Mouse (Mus musculus) cerebellum, adult 9-11 months (tissue): Measurements from ENCODE around the gene Dip2c.
A peak's percentile ranks its signal among the peaks of the same experiment; 100 is the strongest.

Experiments used
- DNase-seq: peaks from one replicate; pipeline ENCODE4 v3.0.0; 2022

The Dip2c gene

GRCm38 (mm10) chr13:9333187-9333586, 56.9 kb downstream of the Dip2c start:
- DNase-seq, result no peak

- no peak for DNase-seq
Observed at GRCm38 (mm10) chr13:9340293-9340692, 64.0 kb downstream of the Dip2c start.

- DNase-seq, result no peak
Observed at GRCm38 (mm10) chr13:9342696-9343095, 66.4 kb downstream of the Dip2c start.

DNA sequence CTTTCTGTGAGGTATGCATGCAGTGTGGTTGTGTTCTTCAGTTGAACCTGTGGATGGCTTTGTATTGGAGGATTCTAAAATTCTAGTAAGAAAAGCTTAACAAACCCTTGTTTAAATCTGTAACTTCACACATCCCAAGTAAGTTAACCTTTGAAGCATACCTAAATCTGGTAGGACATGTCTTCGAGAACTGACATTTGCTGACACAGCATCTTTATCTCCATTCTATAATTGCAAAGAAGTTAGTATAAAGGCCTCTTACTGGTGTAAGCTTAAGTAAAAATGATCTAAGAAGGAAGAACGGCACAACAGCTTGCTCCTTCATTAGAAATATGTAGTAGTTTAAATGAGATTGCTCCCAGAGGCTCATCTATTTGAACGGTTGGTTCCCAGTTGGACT, 71.1 kb downstream of the Dip2c start:
- DNase-seq, result no peak

DNA sequence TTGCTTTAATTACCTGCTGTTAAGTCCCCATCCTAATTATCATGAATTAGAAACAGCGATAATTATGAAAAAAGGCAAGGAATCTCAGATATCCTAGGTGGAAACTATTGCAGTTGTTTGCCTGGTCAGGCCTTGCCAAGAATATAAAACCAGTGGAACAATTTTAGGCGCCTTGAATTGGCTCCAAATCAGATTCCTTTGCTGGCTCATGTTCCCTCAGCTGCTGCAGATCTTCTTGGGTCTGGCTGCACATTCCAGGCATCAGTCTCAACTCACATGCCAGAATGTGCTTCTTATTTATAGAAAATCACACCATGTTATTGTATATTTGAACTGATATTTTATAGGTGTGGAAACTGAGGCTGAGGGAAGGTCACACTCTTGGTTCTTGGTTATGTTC, 74.3 kb downstream of the Dip2c start:
- DNase-seq, result no peak

DNA sequence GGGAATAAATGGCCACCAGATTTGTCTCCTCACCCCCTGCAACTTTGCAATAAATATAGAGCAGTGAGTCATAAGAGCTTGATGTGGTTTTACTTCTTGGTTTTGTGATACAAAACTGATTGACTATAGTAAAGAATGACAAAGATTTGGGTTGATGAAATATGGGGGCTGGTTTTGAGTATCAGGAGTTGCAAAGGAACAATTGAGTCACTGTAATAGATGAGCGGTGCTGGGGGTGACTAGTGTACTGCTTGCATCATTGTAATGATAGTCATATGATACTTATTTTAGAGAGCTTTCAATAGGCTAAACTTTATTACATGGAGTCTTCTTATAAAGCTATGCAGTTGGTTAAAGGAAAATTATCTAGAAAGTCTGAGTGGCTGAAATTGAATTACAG, 77.6 kb downstream of the Dip2c start:
- no peak for DNase-seq

- DNase-seq, result no peak
Observed at GRCm38 (mm10) chr13:9355331-9355730, 79.0 kb downstream of the Dip2c start.

GRCm38 (mm10) chr13:9361457-9361856, 85.1 kb downstream of the Dip2c start:
- no peak for DNase-seq

DNA sequence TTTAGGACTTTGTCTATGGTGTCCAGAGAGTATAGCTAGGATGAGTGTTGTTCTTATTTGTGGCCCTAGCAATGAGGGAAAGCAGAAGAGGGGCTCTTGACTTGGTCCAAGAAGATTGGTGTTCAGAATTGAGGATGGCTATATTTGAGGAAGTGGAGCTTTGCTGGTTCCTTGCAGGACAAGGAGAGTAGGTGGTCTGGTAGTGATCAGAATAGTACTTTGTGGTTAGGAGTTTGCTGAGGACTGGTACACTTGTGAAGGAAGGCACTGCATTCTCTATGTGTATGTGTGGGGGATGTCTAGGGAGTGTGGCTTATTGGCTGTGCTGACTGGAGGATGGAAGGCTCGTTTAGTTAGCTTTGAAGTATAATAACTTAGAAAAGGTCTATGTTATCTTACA, 95.1 kb downstream of the Dip2c start:
- DNase-seq, result no peak

- DNase-seq, result no peak
Observed at GRCm38 (mm10) chr13:9377130-9377529, 100.8 kb downstream of the Dip2c start.

DNA sequence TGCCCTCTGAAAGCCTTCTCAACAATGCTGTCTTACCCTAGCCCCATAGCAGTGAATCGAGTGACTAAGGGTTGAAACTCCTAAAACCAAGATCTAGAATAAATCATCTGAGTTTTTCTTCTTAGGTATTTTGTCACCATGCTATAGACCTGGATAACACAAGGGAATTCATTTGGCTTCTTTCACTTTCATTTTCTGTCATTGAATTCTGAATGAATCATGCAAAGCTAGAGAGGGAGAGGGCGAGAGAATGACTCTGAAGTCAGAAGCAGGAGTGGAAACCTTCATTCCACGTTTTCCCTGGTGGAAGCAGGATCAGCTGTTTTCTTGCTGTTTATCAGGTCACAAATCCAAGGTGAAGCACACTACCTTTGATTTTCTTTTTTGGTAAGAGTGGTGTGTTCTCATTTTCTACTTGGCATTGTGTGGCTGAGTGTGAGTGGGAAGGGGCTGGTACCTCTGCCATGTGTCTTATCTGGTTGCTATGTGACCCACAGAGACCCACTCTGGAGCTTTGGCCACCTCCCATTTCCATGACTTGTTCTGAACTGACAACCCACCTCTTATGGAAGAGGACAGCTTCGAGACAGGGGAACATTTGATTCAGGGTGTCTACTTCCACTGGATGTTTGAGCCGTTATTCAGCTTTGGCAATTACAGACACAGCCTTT, 104.5 kb downstream of the Dip2c start:
- DNase-seq, result no peak

DNA sequence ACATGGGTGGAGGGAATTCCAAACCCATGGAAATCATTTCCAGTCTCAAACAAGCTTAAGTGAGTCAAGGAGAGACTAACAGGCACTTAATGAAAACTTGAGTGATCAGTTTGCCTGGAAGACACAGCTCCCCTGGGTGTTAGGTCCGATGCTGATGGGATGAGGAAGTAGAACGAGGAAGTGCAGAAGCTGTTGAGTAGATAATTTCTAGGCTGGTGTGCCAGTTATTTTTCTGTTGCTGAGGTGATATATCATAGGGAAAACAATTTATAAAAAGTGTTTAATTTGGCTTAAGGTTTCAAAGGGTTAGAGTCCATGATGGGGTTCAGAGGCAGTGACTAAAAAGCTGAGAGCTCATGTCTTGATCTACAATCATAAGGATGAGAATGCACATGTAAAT, 111.7 kb downstream of the Dip2c start:
- DNase-seq, result no peak

DNA sequence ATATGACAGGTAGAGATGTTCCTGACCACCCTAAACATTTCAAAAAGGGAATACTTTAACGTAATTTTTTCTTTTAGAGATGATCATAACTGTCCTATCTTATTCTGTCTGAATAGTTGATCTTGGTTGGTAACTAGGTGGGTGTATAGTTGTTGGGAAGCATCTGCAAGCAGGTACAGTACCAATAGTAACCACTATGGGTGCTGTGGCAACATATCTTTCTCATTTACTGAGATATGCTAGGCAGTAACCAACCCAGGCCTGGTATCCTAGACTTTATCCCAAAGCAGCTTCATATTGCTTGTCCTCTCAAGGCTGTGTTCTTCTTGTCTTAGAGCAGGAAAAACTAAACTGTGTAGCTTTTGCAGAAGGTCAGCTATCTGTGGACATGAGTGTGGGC, 113.0 kb downstream of the Dip2c start:
- DNase-seq, result no peak

- DNase-seq, result no peak
Observed at GRCm38 (mm10) chr13:9390204-9390804, 114.0 kb downstream of the Dip2c start.

- no peak for DNase-seq
Observed at GRCm38 (mm10) chr13:9393470-9393869, 117.1 kb downstream of the Dip2c start.

DNA sequence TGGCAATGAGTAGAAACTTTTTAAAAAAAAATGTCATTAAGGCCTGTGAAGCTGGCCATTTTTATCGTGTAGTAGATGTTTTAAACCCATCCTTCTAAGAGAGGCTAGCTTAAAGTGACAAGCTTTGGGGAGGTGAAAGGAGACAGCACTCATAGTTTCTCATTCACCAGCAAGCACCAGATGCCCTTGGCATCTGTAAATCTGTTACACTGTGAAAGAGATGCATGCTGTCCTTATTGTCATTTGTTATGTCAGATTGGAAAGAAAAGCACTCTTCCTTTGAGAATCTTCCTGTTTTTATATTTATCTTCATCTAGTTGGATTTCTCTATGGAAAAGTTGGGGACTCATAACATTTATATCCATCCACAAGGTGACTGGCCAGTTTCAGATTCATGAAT, 119.0 kb downstream of the Dip2c start:
- DNase-seq, result no peak

GRCm38 (mm10) chr13:9398846-9399245, 122.5 kb downstream of the Dip2c start:
- peak; percentile 17 for DNase-seq

DNA sequence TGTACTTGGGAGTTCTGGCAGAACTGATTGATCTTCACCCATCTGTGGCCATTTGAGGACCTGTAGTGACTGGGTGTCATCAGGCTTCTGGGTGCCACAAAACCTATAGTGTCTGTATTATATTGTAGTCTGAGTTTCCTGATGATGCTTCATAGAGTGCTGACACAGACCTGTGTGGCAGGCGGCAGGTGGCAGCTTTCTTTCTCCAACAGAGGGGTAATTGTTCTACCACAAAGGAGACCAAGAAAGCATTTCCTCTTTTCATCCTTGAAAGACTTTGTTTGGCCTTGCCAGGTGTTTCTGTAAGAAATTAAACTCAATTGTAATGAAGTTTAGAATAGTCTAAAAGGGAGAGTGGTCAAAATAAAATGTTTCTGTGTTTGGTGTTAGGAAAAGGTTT, 129.1 kb downstream of the Dip2c start:
- no peak for DNase-seq

DNA sequence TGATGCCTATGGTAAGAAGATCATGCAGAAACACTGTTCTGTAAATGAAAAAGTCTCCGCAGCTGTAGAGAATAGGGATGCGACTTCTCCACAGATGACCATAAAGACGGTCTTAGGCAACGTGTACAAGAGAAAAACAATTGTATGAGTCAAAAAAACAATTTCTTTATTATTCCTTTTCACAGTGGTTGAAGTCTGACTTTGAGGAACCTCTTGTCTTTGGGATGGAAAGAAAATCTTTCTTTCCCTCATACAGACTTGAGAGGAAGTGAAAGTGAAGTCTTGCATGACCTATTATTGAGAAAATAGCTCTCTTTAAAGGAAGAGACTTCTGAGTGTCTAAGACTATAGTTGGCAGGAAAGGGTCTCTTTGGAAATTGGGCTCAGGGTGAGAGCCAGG, 132.7 kb downstream of the Dip2c start:
- DNase-seq, result no peak

GRCm38 (mm10) chr13:9418441-9418840, 142.1 kb downstream of the Dip2c start:
- no peak for DNase-seq

DNA sequence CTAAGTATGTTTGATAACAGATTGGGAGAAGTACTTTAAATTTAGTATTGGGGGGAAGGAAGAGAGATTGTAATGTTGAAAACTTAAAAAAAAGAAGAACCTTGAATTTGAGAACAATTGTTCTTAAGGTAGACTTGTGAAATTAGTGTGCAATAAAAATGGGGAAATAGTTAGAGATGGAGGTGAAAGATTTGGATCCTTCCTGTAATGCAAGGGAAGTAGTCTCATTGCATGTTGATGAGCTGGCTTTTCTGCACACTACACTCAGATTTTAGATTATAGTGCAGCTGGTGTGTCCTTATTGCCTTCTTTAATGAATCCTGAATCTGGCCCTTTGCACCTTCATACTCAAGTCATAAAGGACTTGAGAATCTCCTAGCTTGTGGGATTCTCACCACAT, 142.9 kb downstream of the Dip2c start:
- no peak for DNase-seq

GRCm38 (mm10) chr13:9421949-9422348, 145.6 kb downstream of the Dip2c start:
- no peak for DNase-seq

DNA sequence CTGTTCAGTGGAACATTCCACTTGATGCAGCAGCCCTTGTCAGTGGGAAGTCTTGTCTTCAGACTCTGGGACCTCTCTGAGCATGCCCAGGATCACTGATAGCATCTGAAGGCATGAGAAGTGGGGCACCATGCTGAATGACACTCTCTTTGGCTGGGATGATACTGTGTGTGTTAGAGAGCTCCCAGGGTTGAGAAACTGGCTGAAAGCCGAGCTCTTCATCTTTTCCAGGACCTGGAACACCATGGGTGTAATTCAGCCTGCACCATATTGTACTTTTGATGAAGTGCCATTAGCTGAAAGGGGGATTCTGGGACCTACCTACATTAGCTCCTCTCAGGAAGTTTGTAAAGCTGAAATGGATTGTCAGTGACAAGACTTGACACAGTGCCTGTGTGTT, 146.5 kb downstream of the Dip2c start:
- DNase-seq, result peak; percentile 49

DNA sequence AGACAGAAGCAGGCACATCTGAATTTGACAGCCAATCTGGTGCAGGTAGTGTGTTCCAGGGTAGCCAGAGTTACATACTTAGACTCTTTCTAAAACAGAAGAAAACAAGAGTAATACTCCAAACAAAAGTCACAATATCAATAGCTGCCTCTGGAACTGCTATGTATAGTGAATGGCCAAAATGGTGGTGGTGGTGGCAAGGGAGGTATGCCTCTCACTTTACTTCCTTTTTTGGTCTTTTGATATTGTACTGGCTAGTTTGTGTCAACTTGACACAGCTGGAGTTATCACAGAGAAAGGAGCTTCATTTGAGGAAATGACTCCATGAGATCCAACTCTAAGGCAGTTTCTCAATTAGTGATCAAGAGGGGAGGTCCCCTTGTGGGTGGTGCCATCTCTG, 148.1 kb downstream of the Dip2c start:
- DNase-seq, result no peak

DNA sequence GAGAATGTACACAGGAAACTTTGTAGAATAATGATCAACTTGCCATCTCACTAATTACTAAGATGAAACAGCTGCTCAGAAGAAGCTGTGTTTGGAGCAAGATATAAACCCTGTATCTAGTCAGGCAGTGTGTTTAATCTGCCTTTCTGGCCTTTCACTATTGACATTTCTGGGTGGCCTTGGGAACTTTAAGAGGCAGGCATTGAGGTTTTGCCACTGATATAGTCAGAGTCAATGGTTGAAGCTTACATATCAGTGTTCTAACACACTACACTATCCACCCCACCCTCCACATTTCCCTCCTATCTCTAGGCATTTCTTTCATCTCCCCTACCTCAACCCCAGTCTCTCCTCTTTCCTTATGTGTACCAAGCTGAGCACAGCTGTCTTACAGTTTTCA, 149.9 kb downstream of the Dip2c start:
- DNase-seq, result no peak
